Mouse (Mus musculus): ENCODE data around the gene A3galt2. TPM values are rescaled to one million over a fixed set of nuclear protein-coding genes. Genes with fewer than 3 reads are reported as not detected.

A3galt2 gene
- polyA plus RNA-seq, 1 experiment from 2014 or later, result 0.38 TPM

GRCm38 (mm10) chr4:128759214-128759613, 4.0 kb downstream of the A3galt2 start:
- H3K4me3 ChIP-seq, result no peak overlapping the region
- H3K4me2 ChIP-seq, result no peak overlapping the region
- WGBS, result 82% methylated on average over 5 of the region's 5 CpGs
- no peak overlapping the region for H3K9ac ChIP-seq
- no peaks in the 10 kb centered on the region for H3K36me3 ChIP-seq
- no peak for ATAC-seq (ENCODE audit: insufficient number of reproducible peaks, insufficient read depth, low FRiP score, low TSS enrichment, low read depth)
- H3K9me3 ChIP-seq, result peaks cover 7% of the 10 kb centered on the region; the same call in 1 of the 2 replicates
- 0 out of 2 replicates have a peak, but pooled peaks cover 3% of the 10 kb centered on the region for H3K4me1 ChIP-seq
- no peak overlapping the region for H3K27ac ChIP-seq
- H3K27me3 ChIP-seq, result no peaks in the 10 kb centered on the region

GRCm38 (mm10) chr4:128760029-128760428, 4.9 kb downstream of the A3galt2 start:
- Histone ChIP-seq H3K4me1 (0 out of 2 replicates have a peak, but pooled peaks cover 3% of the 10 kb centered on the region), H3K36me3 (no peaks in the 10 kb centered on the region), H3K27ac (no peak overlapping the region), H3K4me2 (no peak overlapping the region), H3K9me3 (peaks cover 7% of the 10 kb centered on the region; the same call in 1 of the 2 replicates), H3K27me3 (no peaks in the 10 kb centered on the region), H3K9ac (no peak overlapping the region), H3K4me3 (no peak overlapping the region)
- no peak for ATAC-seq (ENCODE audit: insufficient number of reproducible peaks, insufficient read depth, low FRiP score, low TSS enrichment, low read depth)
- 94% methylated on average over 6 of the region's 6 CpGs for WGBS

- H3K36me3 ChIP-seq, result peaks cover 7% of the 10 kb centered on the region
- no peak overlapping the region for H3K27ac ChIP-seq
- no peak overlapping the region for H3K9ac ChIP-seq
- no peak overlapping the region for H3K4me2 ChIP-seq
- WGBS, result 87% methylated on average over 20 of the region's 20 CpGs
- H3K4me1 ChIP-seq, result peaks cover 3% of the 10 kb centered on the region; the same call in 1 of the 2 replicates
- H3K4me3 ChIP-seq, result no peak overlapping the region
- peaks cover 7% of the 10 kb centered on the region; the same call in 1 of the 2 replicates for H3K9me3 ChIP-seq
- H3K27me3 ChIP-seq, result no peaks in the 10 kb centered on the region
- no peak for ATAC-seq (ENCODE audit: insufficient number of reproducible peaks, insufficient read depth, low FRiP score, low TSS enrichment, low read depth)
Observed at GRCm38 (mm10) chr4:128766929-128767328, 11.8 kb downstream of the A3galt2 start.

- H3K4me1 ChIP-seq, result peaks cover 3% of the 10 kb centered on the region; the same call in 1 of the 2 replicates
- no peak for ATAC-seq (ENCODE audit: insufficient number of reproducible peaks, insufficient read depth, low FRiP score, low TSS enrichment, low read depth)
- no peak overlapping the region for H3K4me3 ChIP-seq
- peaks cover 19% of the 10 kb centered on the region for H3K36me3 ChIP-seq
- H3K9me3 ChIP-seq, result peaks cover 4% of the 10 kb centered on the region; the same call in 1 of the 2 replicates
- H3K4me2 ChIP-seq, result no peak overlapping the region
- no peaks in the 10 kb centered on the region for H3K27me3 ChIP-seq
- no peak overlapping the region for H3K9ac ChIP-seq
- WGBS, result 75% methylated on average over 13 of the region's 13 CpGs
- no peak overlapping the region for H3K27ac ChIP-seq
Observed at GRCm38 (mm10) chr4:128768120-128768519, 13.0 kb downstream of the A3galt2 start.

GRCm38 (mm10) chr4:128769569-128770355, 14.6 kb downstream of the A3galt2 start:
- Histone ChIP-seq H3K27me3 (no peaks in the 10 kb centered on the region), H3K4me3 (no peak overlapping the region), H3K9ac (no peak overlapping the region), H3K27ac (no peak overlapping the region), H3K4me1 (peaks cover 3% of the 10 kb centered on the region; the same call in 1 of the 2 replicates), H3K36me3 (peaks cover 35% of the 10 kb centered on the region), H3K9me3 (no peaks in the 10 kb centered on the region), H3K4me2 (no peak overlapping the region)
- no peak for ATAC-seq (ENCODE audit: insufficient number of reproducible peaks, insufficient read depth, low FRiP score, low TSS enrichment, low read depth)
- WGBS, result 86% methylated on average over 13 of the region's 13 CpGs

- H3K9me3 ChIP-seq, result no peaks in the 10 kb centered on the region
- no peaks in the 10 kb centered on the region for H3K27me3 ChIP-seq
- H3K36me3 ChIP-seq, result peaks cover 44% of the 10 kb centered on the region
- no peak overlapping the region for H3K9ac ChIP-seq
- H3K4me2 ChIP-seq, result no peak overlapping the region
- H3K27ac ChIP-seq, result no peak overlapping the region
- ATAC-seq (ENCODE audit: insufficient number of reproducible peaks, insufficient read depth, low FRiP score, low TSS enrichment, low read depth), result no peak
- H3K4me3 ChIP-seq, result no peak overlapping the region
- peaks cover 3% of the 10 kb centered on the region; the same call in 1 of the 2 replicates for H3K4me1 ChIP-seq
- 84% methylated on average over 5 of the region's 5 CpGs for WGBS
Observed at GRCm38 (mm10) chr4:128770698-128771097, 15.5 kb downstream of the A3galt2 start.

- no peak for ATAC-seq (ENCODE audit: insufficient number of reproducible peaks, insufficient read depth, low FRiP score, low TSS enrichment, low read depth)
- no peak overlapping the region for H3K4me2 ChIP-seq
- 89% methylated on average over 11 of the region's 11 CpGs for WGBS
- H3K9ac ChIP-seq, result no peak overlapping the region
- no peak overlapping the region for H3K4me3 ChIP-seq
- H3K36me3 ChIP-seq, result peaks cover 75% of the 10 kb centered on the region
- H3K27ac ChIP-seq, result no peak overlapping the region
- no peaks in the 10 kb centered on the region for H3K9me3 ChIP-seq
- no peaks in the 10 kb centered on the region for H3K27me3 ChIP-seq
- H3K4me1 ChIP-seq, result peaks cover 2% of the 10 kb centered on the region; the same call in 1 of the 2 replicates
Observed at GRCm38 (mm10) chr4:128773820-128774219, 18.7 kb downstream of the A3galt2 start.

- no peaks in the 10 kb centered on the region for H3K27me3 ChIP-seq
- no peaks in the 10 kb centered on the region for H3K4me1 ChIP-seq
- H3K27ac ChIP-seq, result no peak overlapping the region
- H3K9me3 ChIP-seq, result no peaks in the 10 kb centered on the region
- H3K4me2 ChIP-seq, result no peak overlapping the region
- no peak overlapping the region for H3K4me3 ChIP-seq
- no peak for ATAC-seq (ENCODE audit: insufficient number of reproducible peaks, insufficient read depth, low FRiP score, low TSS enrichment, low read depth)
- H3K36me3 ChIP-seq, result peaks cover 81% of the 10 kb centered on the region
- no peak overlapping the region for H3K9ac ChIP-seq
- 92% methylated on average over 9 of the region's 9 CpGs for WGBS
Observed at GRCm38 (mm10) chr4:128774467-128774866, 19.3 kb downstream of the A3galt2 start.

- peaks cover 98% of the 10 kb centered on the region for H3K36me3 ChIP-seq
- WGBS, result 41% methylated on average over 20 of the region's 20 CpGs
- H3K4me3 ChIP-seq, result no peak overlapping the region
- no peaks in the 10 kb centered on the region for H3K27me3 ChIP-seq
- no peaks in the 10 kb centered on the region for H3K4me1 ChIP-seq
- no peak overlapping the region for H3K4me2 ChIP-seq
- no peak overlapping the region for H3K9ac ChIP-seq
- H3K9me3 ChIP-seq, result no peaks in the 10 kb centered on the region
- H3K27ac ChIP-seq, result no peak overlapping the region; the same call in 1 of the 2 replicates
- ATAC-seq (ENCODE audit: insufficient number of reproducible peaks, insufficient read depth, low FRiP score, low TSS enrichment, low read depth), result no peak
Observed at GRCm38 (mm10) chr4:128776568-128777289, 21.6 kb downstream of the A3galt2 start.

- no peak overlapping the region for H3K27ac ChIP-seq
- H3K9me3 ChIP-seq, result no peaks in the 10 kb centered on the region
- 81% methylated on average over 11 of the region's 11 CpGs for WGBS
- peaks cover 97% of the 10 kb centered on the region for H3K36me3 ChIP-seq
- no peaks in the 10 kb centered on the region for H3K27me3 ChIP-seq
- H3K4me1 ChIP-seq, result no peaks in the 10 kb centered on the region
- no peak overlapping the region for H3K4me2 ChIP-seq
- H3K9ac ChIP-seq, result no peak overlapping the region
- no peak overlapping the region for H3K4me3 ChIP-seq
- no peak for ATAC-seq (ENCODE audit: insufficient number of reproducible peaks, insufficient read depth, low FRiP score, low TSS enrichment, low read depth)
Observed at GRCm38 (mm10) chr4:128777593-128777992, 22.4 kb downstream of the A3galt2 start.

- H3K4me3 ChIP-seq, result no peak overlapping the region
- no peaks in the 10 kb centered on the region for H3K27me3 ChIP-seq
- H3K4me2 ChIP-seq, result no peak overlapping the region
- H3K9me3 ChIP-seq, result no peaks in the 10 kb centered on the region
- no peak for ATAC-seq (ENCODE audit: insufficient number of reproducible peaks, insufficient read depth, low FRiP score, low TSS enrichment, low read depth)
- 91% methylated on average over 7 of the region's 7 CpGs for WGBS
- no peaks in the 10 kb centered on the region for H3K4me1 ChIP-seq
- peaks cover 97% of the 10 kb centered on the region for H3K36me3 ChIP-seq
- no peak overlapping the region for H3K27ac ChIP-seq
- no peak overlapping the region for H3K9ac ChIP-seq
Observed at GRCm38 (mm10) chr4:128782037-128782436, 26.9 kb downstream of the A3galt2 start.

Measured in embryonic facial prominence, embryonic 13.5 days (tissue).